Mouse (Mus musculus) CD4-positive, CD25-positive, alpha-beta regulatory T cell, adult 4 months (primary cell): ENCODE data around the gene Sh3d19. TPM values are rescaled to one million over a fixed set of nuclear protein-coding genes. Genes with fewer than 3 reads are reported as not detected.
"Not testable (repeated sequence)": the region's sequence is repeated elsewhere in the genome, so short reads cannot be mapped to it uniquely, and the experiment has no call there.

Source experiments
- ATAC-seq: one replicate; pipeline ENCODE4 v1.8.0; 2017
- polyA plus RNA-seq, 2 experiments: library from polyadenylated mRNA; unstranded; fragments of 100-300 nt; shearing (Covaris generic); gene quantifications; one replicate each; pipeline ENCODE4 v1.2.1; 2017

Gene Sh3d19
- polyA plus RNA-seq, 2 experiments from 2014 or later, result 1.0 to 2.0 TPM

GRCm38 (mm10) chr3:86103449-86104291, 132.8 kb downstream of the Sh3d19 start:
- ATAC-seq, result peak; percentile 76

- ATAC-seq, result not testable (repeated sequence)
Observed at GRCm38 (mm10) chr3:86104433-86104832, 133.5 kb downstream of the Sh3d19 start.

- no peak for ATAC-seq
Observed at GRCm38 (mm10) chr3:86104909-86105308, 134.0 kb downstream of the Sh3d19 start.

- no peak for ATAC-seq
Observed at GRCm38 (mm10) chr3:86106086-86106632, 135.2 kb downstream of the Sh3d19 start.

GRCm38 (mm10) chr3:86107637-86108539, 137.0 kb downstream of the Sh3d19 start:
- ATAC-seq, result no peak

- ATAC-seq, result no peak
Observed at GRCm38 (mm10) chr3:86108576-86108975, 137.7 kb downstream of the Sh3d19 start.

GRCm38 (mm10) chr3:86109099-86109498, 138.2 kb downstream of the Sh3d19 start:
- ATAC-seq, result no peak

GRCm38 (mm10) chr3:86110077-86110476, 139.2 kb downstream of the Sh3d19 start:
- peak; percentile 79 for ATAC-seq

GRCm38 (mm10) chr3:86112766-86113165, 141.9 kb downstream of the Sh3d19 start:
- ATAC-seq, result no peak

- no peak for ATAC-seq
Observed at GRCm38 (mm10) chr3:86114659-86115338, 143.9 kb downstream of the Sh3d19 start.

- ATAC-seq, result no peak
Observed at GRCm38 (mm10) chr3:86116951-86117350, 146.0 kb downstream of the Sh3d19 start.

- ATAC-seq, result no peak
Observed at GRCm38 (mm10) chr3:86119237-86119932, 148.5 kb downstream of the Sh3d19 start.

GRCm38 (mm10) chr3:86122156-86122555, 151.2 kb downstream of the Sh3d19 start:
- no peak for ATAC-seq

GRCm38 (mm10) chr3:86123251-86123746, 152.4 kb downstream of the Sh3d19 start:
- ATAC-seq, result no peak

GRCm38 (mm10) chr3:86129757-86130156, 158.8 kb downstream of the Sh3d19 start:
- peak; percentile 69 for ATAC-seq

GRCm38 (mm10) chr3:86134939-86135638, 164.2 kb downstream of the Sh3d19 start:
- no peak for ATAC-seq

- ATAC-seq, result no peak
Observed at GRCm38 (mm10) chr3:86135886-86136563, 165.1 kb downstream of the Sh3d19 start.

GRCm38 (mm10) chr3:86136936-86137574, 166.1 kb downstream of the Sh3d19 start:
- no peak for ATAC-seq

GRCm38 (mm10) chr3:86139660-86140059, 168.8 kb downstream of the Sh3d19 start:
- no peak for ATAC-seq

- no peak for ATAC-seq
Observed at GRCm38 (mm10) chr3:86141366-86141765, 170.5 kb downstream of the Sh3d19 start.
